Mouse (Mus musculus) CH12.LX (cell line): Measurements from ENCODE around the gene Zkscan4.
A peak's percentile ranks its signal among the peaks of the same experiment; 100 is the strongest.

Source experiments
- CHD1 ChIP-seq: IDR thresholded peaks from 2 replicates; pipeline ENCODE4 v1.6.1; 2012; ENCODE audit warnings: low read depth, low read length, improper control_type of control experiment, inconsistent platforms
- CTCF ChIP-seq, 2 experiments: IDR thresholded peaks in 1 of 2; conservative IDR thresholded peaks in 1 of 2; 2 replicates each; pipeline ENCODE4 v1.5.1; 2011 to 2012; ENCODE audit warnings: low read depth in 2 of 2, low read length in 2 of 2, improper control_type of control experiment in 1 of 2, inconsistent platforms in 1 of 2, mild to moderate bottlenecking in 1 of 2, moderate library complexity in 1 of 2
- HCFC1 ChIP-seq: IDR thresholded peaks from 2 replicates; pipeline ENCODE4 v1.6.1; 2012; ENCODE audit warnings: low read depth, mild to moderate bottlenecking, inconsistent platforms, low read length, improper control_type of control experiment
- IRF4 ChIP-seq: IDR thresholded peaks from 2 replicates; pipeline ENCODE4 v1.6.1; 2014; ENCODE audit warnings: low read depth, mild to moderate bottlenecking, inconsistent platforms, low read length, improper control_type of control experiment
- MAFK ChIP-seq: IDR thresholded peaks from 2 replicates; pipeline ENCODE4 v1.6.1; 2011; ENCODE audit warnings: low read length, improper control_type of control experiment; ENCODE audit not compliant: insufficient replicate concordance
- POLR2A ChIP-seq: IDR thresholded peaks from 2 replicates; pipeline ENCODE4 v1.6.1; 2011; ENCODE audit warnings: low read depth, mild to moderate bottlenecking, improper control_type of control experiment, low read length
- POLR2AphosphoS2 ChIP-seq: IDR thresholded peaks from 2 replicates; pipeline ENCODE4 v1.6.1; 2011; ENCODE audit warnings: low read depth, low read length, improper control_type of control experiment
- SIN3A ChIP-seq: IDR thresholded peaks from 2 replicates; pipeline ENCODE4 v1.6.1; 2012; ENCODE audit warnings: low read length, improper control_type of control experiment, inconsistent platforms
- USF1 ChIP-seq: IDR thresholded peaks from 2 replicates; pipeline ENCODE4 v1.6.1; 2014; ENCODE audit warnings: low read depth, mild to moderate bottlenecking, inconsistent platforms, low read length, improper control_type of control experiment

GRCm38 (mm10) chr13:21506221-21506649 is 27.5 kb downstream of the Zkscan4 start:
- TF ChIP-seq POLR2AphosphoS2 (no peak; the same call in 1 of the 2 replicates), CHD1 (peak; percentile 92), POLR2A (peak; percentile 83), CTCF (conservative IDR thresholded peaks at IDR 0.05 in 1 of 2, IDR thresholded peaks at IDR 0.05 in 1 of 2; ENCODE audit: low read depth in 2 of 2, low read length in 2 of 2) (no peak), HCFC1 (peak; percentile 71), IRF4 (peak; percentile 50; the same call in 1 of the 2 replicates), MAFK (no peak), USF1 (no peak), SIN3A (peak; percentile 54; the same call in 1 of the 2 replicates)
